Mouse (Mus musculus) kidney, postnatal 25 days (tissue): ENCODE measurements around the gene Akt1s1.

ENCODE experiments used
- DNase-seq, 2 experiments: peaks; one replicate each; pipeline ENCODE4 v3.0.0; 2021; ENCODE audit warnings: mixed read lengths in 2 of 2

The Akt1s1 gene

GRCm38 (mm10) chr7:44826771-44827170 lies 22.0 kb upstream of the Akt1s1 start:
- DNase-seq: no peak

- no peak for DNase-seq
These were observed 20.1 kb upstream of the Akt1s1 start for GRCm38 (mm10) chr7:44828706-44829105.

GRCm38 (mm10) chr7:44832763-44833162 lies 16.0 kb upstream of the Akt1s1 start:
- no peak for DNase-seq

GRCm38 (mm10) chr7:44835373-44836015 lies 13.3 kb upstream of the Akt1s1 start:
- DNase-seq: no peak

GRCm38 (mm10) chr7:44836016-44836404 lies 12.8 kb upstream of the Akt1s1 start:
- peak in 1 of 2 experiments; percentile 57 for DNase-seq

- DNase-seq: no peak
These were observed 12.3 kb upstream of the Akt1s1 start for GRCm38 (mm10) chr7:44836423-44837053.

- DNase-seq: no peak
These were observed 10.7 kb upstream of the Akt1s1 start for GRCm38 (mm10) chr7:44838073-44838472.

GRCm38 (mm10) chr7:44839171-44839490 lies 9.7 kb upstream of the Akt1s1 start:
- peak in 1 of 2 experiments; percentile 51 for DNase-seq

- peak; percentile 33 to 60 for DNase-seq
These were observed 9.2 kb upstream of the Akt1s1 start for GRCm38 (mm10) chr7:44839491-44840191.

GRCm38 (mm10) chr7:44840426-44840825 lies 8.4 kb upstream of the Akt1s1 start:
- DNase-seq: peak in 1 of 2 experiments; percentile 41

GRCm38 (mm10) chr7:44841825-44842463 lies 6.8 kb upstream of the Akt1s1 start:
- DNase-seq: no peak

GRCm38 (mm10) chr7:44845006-44845405 lies 3.8 kb upstream of the Akt1s1 start:
- DNase-seq: peak in 1 of 2 experiments; percentile 36

GRCm38 (mm10) chr7:44846804-44847203 lies 2.0 kb upstream of the Akt1s1 start:
- DNase-seq: peak in 1 of 2 experiments; percentile 42

- no peak for DNase-seq
These were observed 1.0 kb upstream of the Akt1s1 start for GRCm38 (mm10) chr7:44847772-44848171.

- DNase-seq: peak; percentile 93 to 96
These were observed 773 bp downstream of the Akt1s1 start for GRCm38 (mm10) chr7:44849416-44850111.

- peak; percentile 86 to 92 for DNase-seq
These were observed 1.4 kb downstream of the Akt1s1 start for GRCm38 (mm10) chr7:44850146-44850545.

- no peak for DNase-seq
These were observed 2.2 kb downstream of the Akt1s1 start for GRCm38 (mm10) chr7:44850789-44851624.

GRCm38 (mm10) chr7:44851625-44852234 lies 2.9 kb downstream of the Akt1s1 start:
- DNase-seq: no peak

- no peak for DNase-seq
These were observed 3.7 kb downstream of the Akt1s1 start for GRCm38 (mm10) chr7:44852259-44853027.

- DNase-seq: no peak
These were observed 4.3 kb downstream of the Akt1s1 start for GRCm38 (mm10) chr7:44853065-44853464.
